Mouse (Mus musculus): ENCODE measurements at regions not wholly inside any gene's neighbourhood (a gene's known extent, or its start where the extent isn't known, plus 50 kb on each side); places are given as distances from the start of the nearest gene placed in this dataset.
A peak's percentile ranks its signal among the peaks of the same experiment; 100 is the strongest.

DNA sequence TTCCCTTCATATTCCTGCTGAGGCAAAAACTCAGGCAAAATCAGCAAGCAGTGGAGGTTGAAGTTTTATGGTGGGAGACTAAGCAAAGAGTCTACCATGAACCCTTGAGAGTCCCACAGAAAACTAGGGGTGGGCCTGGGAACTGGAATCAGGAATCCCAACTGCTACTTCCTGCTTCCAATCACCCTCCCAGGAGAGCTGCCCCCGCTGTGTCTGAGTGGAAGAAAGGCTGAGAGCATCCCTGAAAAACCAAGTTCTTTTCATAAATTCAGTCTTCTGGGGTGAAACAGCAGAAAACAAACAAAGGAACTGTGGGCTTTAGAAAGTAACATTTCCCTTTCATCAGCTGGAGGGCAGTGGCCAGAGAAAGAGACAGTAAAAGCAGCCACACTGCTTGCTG lies 445.0 kb downstream of the Gsdmc2 start:
- ATAC-seq (ENCODE audit: poor library complexity, severe bottlenecking) = no peak

DNA sequence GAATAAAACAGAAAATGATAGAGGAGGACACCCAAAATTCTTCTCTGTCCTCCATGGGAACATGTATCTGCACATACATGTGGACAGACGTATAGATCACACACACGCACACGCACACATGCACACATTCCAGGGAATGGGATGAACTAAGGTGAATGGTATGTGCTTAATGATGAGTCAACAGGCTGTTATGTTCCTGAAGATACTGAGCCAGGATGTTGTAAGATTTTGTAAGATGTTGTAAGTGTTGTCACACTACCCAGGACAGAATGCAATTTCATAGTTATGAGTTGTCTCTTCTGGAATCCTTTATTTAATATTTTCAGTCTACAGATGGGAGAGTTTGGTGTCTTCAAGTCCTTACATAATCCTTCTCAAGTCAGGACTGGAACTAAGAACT lies 447.5 kb downstream of the Gsdmc2 start:
- no peak for ATAC-seq (ENCODE audit: poor library complexity, severe bottlenecking)

DNA sequence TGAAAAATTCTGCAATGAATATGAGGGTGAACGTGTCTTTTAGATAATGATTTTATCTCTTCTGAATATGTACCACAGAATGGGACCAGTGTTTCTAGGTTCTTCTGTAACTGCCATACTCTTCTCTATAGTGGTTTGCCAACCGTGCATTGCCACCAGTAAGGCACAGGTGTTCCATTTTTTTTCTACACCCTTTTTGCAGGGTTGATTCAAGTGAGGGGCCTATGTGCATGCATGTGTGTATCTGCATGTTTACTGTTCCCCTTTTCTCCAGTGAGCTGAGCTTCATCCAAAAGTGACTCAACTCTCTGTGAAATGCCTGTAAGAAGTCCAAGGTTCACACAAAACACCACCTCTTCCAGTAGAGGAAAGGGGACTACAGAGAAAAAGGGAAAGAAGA lies 467.7 kb downstream of the Gsdmc2 start:
- ATAC-seq (ENCODE audit: poor library complexity, severe bottlenecking) = no peak

DNA sequence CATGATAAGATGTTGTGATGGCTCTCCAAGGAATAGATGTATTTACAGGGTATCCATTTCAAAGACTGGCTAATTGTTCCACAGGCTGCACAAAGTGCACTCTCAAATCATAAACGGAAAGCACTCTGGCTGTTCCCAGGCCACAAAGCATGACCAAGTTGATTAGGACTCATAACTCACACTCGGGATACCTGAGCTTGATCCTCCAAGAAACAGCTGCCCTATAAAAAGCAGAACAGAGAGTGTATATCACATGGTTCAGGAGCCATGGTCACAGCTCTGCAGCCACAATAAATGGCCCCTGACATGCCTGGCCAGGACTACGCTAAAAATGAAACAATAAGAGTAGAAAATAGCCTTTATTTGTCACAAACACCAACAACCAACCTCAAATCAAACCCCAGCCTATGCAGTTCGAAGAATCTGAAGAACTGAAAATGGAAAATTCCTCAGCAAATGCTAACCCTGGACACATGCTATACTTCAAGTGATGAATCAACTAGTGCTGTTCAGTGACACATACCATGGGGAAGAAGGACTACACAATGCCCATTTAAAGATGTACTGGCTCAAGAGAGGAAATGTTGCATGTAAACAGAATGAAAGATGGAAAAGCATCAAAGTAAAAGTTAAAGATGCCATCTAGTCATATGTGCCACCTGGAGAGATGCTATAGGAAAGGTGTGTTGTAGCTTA lies 473.5 kb downstream of the Gsdmc2 start:
- ATAC-seq (ENCODE audit: poor library complexity, severe bottlenecking) = no peak

DNA sequence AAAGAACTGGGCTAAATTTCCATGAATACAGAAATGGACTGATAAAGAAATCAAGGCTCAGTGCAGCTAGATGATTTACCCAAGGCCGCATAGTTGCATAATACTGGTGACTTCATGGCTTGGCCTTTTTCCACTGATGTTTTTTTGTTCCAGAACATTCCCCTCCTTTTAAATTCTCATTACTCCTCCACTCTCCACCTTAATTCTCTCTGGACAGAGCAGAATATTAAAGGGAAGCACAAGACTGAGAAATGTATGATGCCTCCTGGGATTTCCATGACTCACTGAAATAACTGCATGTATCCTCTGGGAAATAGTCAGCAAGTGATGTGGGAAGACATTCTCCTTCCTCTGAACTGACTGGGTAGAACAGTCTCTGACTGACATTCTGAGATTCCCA lies 480.5 kb downstream of the Gsdmc2 start:
- no peak for ATAC-seq (ENCODE audit: poor library complexity, severe bottlenecking)

DNA sequence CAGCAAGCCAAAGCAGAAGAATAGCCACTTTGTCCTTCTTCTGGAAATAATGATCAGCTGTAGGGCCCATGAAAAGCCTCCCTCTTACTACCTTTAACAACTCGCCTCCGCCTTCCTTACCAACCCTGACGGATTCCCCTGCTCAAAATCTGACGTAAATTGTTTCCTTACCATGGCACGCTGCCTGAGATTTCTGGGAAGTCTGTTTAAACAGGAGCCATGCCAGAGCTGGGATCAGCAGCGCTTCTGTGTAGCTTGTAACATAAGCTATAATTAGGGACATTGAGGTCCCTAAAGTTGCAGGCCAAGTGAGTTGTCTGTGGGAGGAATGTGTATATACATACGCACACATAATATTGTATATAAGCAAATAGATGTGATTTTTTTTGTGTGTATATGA lies 484.6 kb downstream of the Gsdmc2 start:
- no peak for ATAC-seq (ENCODE audit: poor library complexity, severe bottlenecking)

DNA sequence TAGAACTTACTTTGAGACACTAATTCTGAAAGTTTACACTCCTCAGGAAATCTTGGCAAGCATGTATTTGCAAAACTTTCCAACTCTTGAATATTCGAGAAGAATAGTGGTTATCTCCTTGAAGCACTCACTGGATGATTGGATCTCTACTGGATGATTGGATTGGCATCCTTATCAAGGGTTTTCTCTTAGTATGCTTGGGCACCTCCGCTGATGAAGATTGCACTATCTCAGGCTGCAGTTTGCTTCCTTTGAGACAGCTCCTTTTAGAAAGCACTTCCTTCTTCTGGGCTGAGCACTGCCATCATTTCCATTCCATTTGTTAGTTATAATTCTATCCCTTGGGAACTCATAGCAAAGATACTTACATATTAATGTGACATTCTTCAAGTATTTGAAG lies 503.2 kb downstream of the Gsdmc2 start:
- ATAC-seq (ENCODE audit: poor library complexity, severe bottlenecking) = no peak

DNA sequence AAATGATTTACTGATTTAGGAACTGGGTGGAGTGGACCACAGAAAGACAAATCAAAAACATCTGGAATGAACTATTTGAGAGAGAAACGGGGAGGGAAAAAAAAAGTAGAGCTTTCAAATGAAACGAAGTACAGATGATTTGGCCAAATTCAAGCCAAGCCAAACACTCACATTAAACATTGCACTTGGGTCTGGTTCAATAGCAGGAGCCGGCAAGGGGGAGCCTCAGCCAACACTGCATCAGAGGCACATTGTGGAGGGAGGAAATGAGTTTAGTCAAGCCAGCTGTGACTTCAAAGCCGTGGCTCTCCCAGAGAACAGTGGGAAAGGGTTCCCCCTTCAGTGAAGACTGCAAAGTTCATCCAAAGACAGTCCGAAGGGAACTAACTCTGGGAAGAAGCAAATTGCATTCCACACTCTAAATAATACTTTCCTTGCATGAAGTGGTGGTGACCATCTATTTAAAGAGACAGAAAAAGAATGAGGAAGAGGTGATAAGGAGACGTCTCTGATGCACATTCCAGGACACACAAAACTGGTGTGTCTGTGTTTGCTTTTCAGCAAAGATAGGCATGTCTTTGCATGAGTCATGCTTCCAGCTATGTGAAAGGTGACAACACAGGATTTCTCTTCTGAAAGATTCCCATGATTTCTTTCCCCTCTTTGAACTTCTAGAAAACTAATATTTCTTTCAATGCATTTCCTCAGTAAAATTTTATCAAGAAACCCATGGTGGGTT lies 504.5 kb downstream of the Gsdmc2 start:
- no peak for ATAC-seq (ENCODE audit: poor library complexity, severe bottlenecking)

DNA sequence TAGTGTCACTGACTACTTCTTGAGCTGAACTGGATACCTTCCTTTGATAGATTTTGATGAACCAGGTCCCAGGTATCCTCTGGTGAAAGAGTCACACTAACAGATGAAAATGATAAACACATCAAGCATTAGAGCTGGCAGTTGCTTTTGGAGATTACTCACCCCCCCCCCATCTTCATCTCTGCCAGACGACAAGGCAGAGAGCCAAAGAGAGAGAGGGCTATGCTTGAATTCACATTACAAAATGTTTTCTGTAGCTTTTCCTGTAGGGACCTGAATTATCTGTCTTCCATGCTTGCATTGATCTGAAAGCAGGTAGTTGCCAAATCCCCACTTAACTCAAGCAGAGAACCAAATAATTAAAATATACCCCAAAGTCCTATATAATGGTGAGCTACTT lies 525.3 kb downstream of the Gsdmc2 start:
- ATAC-seq (ENCODE audit: poor library complexity, severe bottlenecking) = no peak

DNA sequence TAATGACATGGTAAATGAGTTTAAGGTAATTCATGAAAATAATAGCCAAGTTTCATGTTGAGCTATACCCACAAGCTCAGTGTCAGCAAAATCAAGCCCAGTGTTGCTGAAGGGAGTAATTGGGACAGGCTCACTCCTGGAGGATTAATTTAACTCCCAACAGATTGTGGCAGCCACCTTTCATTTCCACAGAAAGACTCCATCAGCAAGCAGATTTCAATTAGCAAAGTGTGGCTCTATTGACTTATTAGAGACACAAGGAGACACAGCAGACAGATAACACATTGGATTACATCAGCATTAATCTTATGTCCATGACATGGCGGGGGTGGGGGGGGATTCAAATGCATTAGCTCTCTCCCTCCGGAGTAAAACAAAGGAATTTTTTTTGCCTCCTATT lies 534.6 kb downstream of the Gsdmc2 start:
- no peak for ATAC-seq (ENCODE audit: poor library complexity, severe bottlenecking)

DNA sequence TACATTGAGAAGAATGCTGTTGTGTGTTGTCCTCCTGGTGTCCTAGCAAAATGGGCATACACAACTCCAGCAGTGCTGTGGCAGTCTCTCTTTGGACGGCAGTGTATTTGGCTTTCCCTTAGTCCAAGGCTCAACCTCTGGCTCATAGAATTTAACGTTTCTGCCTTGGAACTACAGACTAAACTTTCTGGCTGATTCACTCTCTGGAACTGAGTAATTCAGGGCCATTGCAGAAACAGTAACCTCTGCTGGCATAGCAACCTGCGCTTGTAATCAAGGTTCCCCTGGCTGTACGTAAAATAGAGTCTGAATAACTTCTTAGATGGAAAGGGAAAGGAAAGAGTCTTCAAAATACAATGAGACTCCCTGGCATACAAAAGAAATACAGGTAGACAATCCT lies 545.7 kb downstream of the Gsdmc2 start:
- ATAC-seq (ENCODE audit: poor library complexity, severe bottlenecking) = no peak

DNA sequence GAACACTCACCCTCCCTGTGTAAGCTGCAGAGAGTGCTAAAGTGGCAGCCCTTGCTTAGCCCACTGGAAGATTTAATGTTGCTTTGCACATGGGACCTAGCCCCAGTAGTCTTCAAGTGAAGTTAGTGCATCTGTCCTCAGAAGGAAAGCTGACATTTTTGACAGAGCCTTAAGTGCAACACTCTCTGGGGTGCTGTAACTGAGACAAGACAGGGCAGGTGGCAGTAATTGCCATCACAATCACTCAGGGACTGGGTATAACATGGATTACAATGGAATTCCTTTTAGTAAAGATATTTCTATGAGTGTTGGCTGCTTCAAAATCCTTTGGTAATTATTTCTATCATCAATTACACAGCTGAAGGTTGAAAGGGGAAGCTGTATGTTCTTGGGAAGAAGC lies 556.4 kb downstream of the Gsdmc2 start:
- no peak for ATAC-seq (ENCODE audit: poor library complexity, severe bottlenecking)

DNA sequence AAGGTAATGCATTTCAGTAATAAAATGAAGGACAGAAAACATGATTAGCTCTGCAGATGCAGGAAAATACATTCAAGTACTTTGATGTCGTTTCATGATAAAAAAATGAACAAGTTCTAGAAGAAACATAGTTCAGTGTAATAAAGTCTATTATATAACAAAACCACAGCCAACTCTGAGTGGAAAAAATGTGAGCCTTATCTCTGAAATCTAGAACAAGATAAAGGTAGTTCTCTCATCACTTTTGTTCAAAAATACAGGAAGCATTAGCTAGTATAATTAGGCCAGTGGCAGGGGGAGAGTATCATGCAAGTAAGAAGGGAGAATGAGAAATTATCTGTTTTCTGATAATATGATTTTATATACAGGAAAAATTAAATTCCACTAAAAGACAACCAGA lies 559.0 kb downstream of the Gsdmc2 start:
- no peak for ATAC-seq (ENCODE audit: poor library complexity, severe bottlenecking)

DNA sequence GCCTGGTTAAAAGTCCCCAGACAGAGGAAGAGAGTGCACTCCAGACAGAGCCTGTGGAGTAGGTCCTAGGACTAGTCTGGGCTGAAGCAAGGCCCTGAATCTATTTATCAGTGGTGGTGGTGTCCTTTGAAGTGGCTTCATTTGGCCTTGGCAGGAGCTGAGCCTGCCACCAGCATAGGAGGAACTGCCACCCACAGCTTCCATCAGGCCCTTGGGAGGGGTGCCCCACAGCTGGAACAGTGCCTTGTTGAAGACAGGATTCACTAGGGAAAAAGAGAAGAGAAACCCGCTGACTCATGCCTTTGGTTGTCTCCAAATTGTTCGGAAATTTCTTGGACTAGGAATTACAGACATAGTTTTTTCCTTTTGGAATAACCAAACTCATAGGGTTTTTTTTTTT lies 574.6 kb downstream of the Gsdmc2 start:
- peak; percentile 69 for ATAC-seq (ENCODE audit: poor library complexity, severe bottlenecking)

DNA sequence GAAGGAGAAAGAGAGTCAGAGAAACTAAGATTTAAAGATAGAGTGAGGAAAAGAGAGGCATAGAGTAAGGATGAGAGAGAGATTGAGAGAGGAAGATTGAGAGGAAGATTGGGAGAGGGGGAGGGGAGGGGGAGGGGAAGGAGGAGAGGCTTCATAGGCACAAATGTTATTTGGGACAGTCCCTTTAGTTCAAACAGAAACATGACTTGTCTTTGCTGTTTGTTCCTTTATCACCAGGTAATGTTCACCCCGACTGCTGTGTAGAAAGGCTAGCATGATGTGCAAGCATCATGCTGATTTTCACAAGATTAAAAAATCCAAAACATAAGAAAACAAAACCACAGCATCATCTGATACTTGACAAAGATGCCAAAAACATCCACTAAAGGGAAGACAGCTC lies 579.1 kb downstream of the Gsdmc2 start:
- no peak for ATAC-seq (ENCODE audit: poor library complexity, severe bottlenecking)

DNA sequence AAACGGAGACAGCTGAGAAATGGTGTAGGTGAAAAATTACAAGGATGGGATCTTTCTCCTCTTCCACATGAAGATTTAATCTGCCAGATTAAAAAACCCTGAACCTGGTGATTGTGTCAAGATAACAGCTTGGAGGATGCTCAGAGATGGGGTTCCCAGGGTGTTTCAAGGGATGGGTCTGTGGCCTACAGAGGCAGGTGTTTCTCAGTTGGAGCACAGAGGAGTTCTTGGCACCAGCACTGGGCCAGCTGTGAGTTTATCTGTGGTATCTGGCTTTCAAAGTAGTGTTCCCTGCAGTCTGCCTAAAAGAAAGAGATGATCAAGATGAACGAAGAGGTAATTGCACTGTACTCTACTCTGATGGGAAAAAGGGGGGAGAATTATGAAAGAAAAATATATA lies 589.2 kb downstream of the Gsdmc2 start:
- no peak for ATAC-seq (ENCODE audit: poor library complexity, severe bottlenecking)

DNA sequence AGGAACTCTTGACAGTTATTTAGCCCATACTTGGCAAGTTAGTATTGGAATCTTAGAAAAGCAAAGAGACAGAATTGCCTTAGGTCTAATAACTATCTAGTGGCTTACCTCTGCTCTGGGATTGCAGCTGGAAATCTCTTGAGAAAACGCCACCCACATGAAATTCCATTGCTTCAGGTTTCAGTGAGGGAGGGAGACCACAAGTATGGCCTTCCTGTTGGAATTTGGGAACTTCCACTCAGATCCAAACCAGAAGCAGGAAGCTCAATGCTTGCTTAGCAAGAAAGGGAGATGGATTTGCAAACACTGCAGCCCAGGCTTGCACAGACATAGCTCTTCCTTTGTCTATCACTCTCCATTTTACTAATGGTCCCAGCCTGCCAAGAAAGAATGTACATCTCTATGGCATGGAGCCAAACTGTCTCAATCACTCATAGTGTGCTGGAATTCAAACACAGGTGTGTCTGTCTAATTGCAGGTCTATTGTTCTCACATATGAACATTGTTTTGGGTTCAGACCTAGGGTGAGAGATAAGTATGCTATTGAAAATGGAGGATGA lies 592.1 kb downstream of the Gsdmc2 start:
- no peak for ATAC-seq (ENCODE audit: poor library complexity, severe bottlenecking)

DNA sequence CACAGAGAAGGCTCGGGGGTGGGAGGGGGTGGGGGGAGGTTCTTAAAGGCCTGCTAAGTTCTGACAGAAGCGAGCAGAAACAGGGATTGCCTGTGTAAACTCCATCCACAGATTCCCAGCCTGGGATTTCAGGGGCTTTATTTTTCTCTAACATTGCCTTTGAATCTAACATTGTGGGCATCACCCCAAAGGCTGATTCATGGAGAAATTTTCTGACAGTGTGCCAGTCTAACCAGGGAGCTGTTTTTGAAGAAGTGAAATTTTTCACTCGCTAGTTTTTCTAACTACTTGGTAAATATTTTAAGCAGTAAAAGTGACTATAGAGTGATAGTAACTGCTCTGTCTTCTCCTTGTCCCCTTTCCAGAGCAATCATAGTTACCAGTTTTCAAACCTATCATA lies 606.4 kb downstream of the Gsdmc2 start:
- ATAC-seq (ENCODE audit: poor library complexity, severe bottlenecking) = no peak

DNA sequence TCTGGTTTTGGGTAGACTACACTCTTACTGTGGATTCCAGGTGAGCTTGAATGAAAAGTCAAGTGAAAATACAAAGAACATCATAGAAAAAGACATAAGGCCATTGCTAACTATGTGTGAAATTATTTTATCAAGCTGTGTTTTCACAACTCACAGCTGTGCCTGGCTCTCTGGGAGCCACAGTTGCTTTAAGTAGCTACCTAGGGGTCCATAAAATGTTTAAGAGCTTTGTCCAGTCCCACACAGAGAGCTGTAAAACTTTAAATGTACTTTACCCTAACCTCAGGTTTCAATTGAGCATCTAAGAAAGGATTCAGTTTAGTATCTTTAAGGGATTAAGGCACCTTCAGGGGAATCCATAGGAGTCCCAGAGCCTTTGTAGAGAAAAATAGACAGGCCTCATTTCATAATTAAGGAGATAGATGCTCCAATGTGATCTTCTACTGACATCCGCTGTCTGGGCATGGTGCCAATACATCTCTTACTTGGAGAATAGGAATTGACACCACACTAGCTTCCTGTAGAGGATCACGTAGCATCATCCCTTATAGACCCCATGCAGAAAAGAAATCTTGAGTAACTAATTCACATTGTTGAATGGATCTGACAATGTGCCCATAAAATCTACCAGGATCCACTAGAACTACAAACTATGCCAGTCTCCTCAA lies 626.5 kb downstream of the Gsdmc2 start:
- no peak for ATAC-seq (ENCODE audit: poor library complexity, severe bottlenecking)

DNA sequence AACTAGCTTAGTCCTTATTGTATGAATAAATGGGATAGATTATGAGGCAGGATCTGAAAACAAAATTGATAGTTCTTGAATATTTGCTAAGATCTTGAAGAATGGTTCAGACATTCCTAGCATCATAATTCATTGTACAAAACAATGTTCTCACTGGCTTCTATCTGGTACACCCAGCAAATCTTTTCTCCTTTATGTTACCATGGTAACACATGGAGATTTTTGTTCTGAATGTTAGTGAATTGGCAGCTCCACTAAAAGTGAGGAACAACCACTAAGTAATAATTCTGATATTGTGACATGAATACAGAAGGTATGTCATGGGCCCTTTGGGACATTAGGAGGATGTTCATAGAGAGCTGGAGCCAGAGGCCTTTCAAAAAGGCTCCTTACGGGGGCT lies 639.8 kb downstream of the Gsdmc2 start:
- ATAC-seq (ENCODE audit: poor library complexity, severe bottlenecking) = no peak

DNA sequence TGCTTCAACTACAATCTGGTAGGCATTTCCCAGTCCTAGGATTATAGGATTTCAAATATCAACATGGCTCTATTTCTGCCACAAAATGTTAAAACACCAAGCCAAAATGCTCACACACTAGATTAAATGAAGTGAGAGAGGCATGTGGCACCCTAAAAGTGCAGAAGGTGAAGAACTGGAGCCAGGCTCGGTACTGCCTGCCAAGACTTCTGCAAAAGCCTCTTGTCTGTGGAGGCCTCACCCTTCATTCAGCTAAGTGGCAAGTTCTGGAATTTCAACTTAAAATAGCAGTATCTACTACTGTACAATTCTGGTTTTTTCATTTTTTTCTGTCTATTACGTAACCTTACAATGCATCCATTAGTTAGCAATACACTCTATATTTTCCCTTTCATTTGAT lies 649.9 kb downstream of the Gsdmc2 start:
- ATAC-seq (ENCODE audit: poor library complexity, severe bottlenecking) = no peak

DNA sequence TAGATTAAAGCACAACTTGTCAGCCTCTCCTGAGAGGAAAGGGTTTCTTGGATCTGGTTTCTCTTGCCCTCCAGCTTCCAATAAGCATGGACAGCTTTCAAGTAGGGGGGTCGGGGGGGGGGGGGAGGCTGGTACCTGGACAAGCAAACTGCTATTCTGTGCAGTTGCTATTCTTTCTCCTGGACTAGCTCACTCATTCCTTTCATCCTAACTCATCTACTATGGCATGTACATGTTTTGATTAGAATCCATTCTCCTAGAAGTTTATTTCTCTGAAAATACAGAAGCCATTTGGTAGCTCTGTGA lies 650.5 kb downstream of the Gsdmc2 start:
- ATAC-seq (ENCODE audit: poor library complexity, severe bottlenecking) = no peak
